Mouse (Mus musculus) cerebellum, postnatal 10 days (tissue): ENCODE data around the gene Hey2.

Experiments used
- DNase-seq, 2 experiments: peaks; one replicate each; pipeline ENCODE4 v3.0.0; 2021; ENCODE audit warnings: mixed read lengths in 2 of 2

Hey2 gene

DNA sequence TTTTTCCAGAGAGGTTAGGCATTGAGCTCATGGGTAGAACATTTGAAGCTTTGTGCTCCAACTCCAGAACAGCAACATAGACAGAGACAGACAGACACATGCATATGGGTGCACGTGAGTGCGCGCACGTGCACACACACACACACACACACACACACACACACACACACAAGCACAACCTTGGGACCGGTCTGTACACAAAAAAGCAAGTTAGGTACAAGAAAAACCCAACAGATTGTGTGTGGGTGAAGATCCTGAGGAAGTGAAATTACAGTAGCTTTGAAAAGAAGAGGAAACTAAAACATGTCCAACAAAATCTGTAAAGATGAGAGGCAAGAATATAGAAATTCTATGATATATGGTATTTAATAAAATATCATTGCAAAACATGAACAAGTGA, 53.1 kb downstream of the Hey2 start:
- no peak for DNase-seq

DNA sequence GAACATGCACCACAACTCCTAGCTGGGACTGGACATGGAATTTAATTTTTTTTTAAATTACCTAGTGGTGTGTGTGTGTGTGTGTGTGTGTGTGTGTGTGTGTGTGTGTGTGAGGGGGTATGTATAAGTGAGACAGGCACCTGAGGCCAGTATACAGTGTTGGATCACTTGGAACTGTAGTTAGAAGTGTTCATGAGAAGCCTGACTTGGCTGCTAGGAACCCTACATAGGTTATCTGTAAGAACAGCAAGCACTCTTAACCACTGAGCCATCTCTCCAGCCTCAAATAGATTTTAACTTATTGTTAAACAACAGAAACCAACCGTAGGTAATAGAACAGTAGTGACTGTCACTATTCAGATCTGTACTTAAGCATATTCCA, 54.3 kb downstream of the Hey2 start:
- no peak for DNase-seq

DNA sequence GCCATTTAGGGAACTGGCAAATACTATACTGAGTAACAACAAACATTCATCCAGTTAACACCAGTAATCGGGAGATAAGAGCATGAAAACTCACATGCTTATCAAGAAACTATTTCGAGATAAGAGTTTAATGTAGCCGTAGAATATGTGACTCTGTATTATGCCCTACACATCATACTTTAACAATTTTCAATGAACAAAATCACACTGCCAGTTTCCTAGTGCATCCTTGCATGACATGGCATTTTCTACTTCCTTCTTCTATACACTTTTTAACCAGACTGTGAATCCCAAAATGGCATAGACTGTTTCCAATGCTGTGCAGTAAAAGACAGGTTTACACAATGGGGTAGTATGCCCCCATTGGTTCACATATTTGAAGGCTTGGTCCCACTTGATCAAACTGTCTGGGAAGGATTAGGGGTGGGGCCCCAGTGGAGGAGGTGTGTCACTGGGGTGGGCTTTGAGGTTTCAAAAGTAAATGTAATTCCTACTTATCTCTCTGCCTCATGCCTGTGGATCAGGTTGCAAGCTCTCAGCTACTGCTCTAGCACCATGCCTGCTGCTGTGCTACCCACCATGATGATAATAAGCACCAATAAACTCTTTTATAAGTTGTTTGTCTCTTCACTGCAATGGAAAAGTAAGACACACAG, 54.8 kb downstream of the Hey2 start:
- no peak for DNase-seq

DNA sequence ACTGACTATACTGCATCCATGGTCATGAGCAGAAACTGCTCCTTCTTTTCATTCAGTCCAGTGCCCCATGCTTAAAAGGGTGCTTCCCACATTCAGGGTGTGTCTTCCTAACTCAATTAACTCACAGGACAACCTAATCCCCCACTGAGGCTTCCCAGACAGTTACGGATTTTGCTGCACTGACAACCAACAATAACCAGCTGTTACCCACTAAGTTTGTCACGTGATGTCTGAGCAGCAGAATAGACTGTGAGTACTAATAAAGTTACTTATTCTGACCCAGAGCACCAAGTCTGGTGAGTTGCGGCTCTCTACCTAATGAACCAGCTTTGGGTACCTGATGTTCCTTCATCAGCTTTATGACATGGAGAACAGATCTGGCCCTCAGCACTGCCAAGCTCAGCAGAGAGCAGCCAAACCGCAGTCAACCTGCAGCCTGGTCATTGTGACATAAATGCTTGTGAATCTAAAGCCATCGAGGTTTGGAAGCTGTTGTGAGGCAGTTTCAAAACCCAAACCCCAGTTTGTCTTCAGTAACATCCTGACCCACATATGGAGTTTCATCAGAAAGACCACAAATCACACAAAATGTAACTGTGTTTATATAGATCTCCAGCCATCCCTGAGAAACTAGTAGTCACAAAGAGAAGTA, 56.4 kb downstream of the Hey2 start:
- DNase-seq = no peak
